Mouse (Mus musculus) adrenal gland, adult (tissue): Measurements from ENCODE around the gene Scn4a.
A peak's percentile ranks its signal among the peaks of the same experiment; 100 is the strongest.
"Not testable (repeated sequence)": the region's sequence is repeated elsewhere in the genome, so short reads cannot be mapped to it uniquely, and the experiment has no call there.

Source experiments
- DNase-seq, 2 experiments: peaks; one replicate each; pipeline ENCODE4 v3.0.0; 2022 to 2023; ENCODE audit warnings: low spot score in 1 of 2; ENCODE audit not compliant: inconsistent age in 2 of 2

The Scn4a gene

GRCm38 (mm10) chr11:106359350-106359749 lies 6.3 kb upstream of the Scn4a start:
- no peak for DNase-seq

- DNase-seq, result peak; percentile 42 to 78
Measured at GRCm38 (mm10) chr11:106355382-106356128, 2.5 kb upstream of the Scn4a start.

GRCm38 (mm10) chr11:106354181-106354580 lies 1.1 kb upstream of the Scn4a start:
- DNase-seq, result no peak

GRCm38 (mm10) chr11:106351941-106352340 lies 1.1 kb downstream of the Scn4a start:
- no peak for DNase-seq

GRCm38 (mm10) chr11:106351253-106351652 lies 1.8 kb downstream of the Scn4a start:
- DNase-seq, result no peak

GRCm38 (mm10) chr11:106350853-106351252 lies 2.2 kb downstream of the Scn4a start:
- no peak for DNase-seq

DNA sequence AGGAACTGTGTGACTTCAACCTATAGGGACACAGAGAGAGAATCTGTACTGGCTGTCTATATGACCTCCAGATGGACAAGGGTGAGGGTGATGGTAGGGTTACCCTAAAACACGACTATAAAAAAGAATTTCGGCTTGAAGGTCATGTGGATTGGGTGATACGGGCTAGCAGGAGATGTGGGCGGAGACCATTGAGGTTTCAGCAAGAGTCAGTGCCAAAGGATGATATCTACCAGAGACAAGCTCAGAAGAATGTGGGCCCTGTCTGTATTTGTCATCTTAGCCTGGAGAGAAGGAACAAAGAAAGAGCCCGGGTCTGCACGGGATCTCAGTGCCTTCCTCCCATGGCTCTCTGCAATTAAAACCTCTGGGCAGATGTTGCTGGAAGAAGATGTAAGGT lies 3.3 kb downstream of the Scn4a start:
- no peak for DNase-seq

DNA sequence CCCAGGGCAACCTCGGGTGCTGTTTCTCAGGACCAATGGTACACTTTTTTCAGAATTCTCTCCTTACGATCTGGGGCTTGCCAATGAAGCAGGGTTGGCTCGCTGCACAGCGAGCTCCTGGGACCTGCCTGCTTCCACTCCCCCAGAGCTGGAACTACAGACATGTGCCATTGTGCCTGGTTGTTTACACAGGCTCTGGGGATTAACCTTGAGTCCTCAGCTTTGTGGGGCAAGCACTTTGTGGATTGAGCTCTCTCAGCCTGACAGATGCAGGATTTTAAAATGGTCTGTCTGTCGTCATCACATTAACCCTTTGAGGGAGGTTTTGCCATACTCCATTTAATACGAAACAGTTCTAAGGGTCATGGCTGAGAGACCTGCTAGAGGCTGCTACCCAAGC lies 8.2 kb downstream of the Scn4a start:
- no peak for DNase-seq

- DNase-seq, result peak; percentile 28 to 54
Measured at GRCm38 (mm10) chr11:106340990-106341520, 12.0 kb downstream of the Scn4a start.

DNA sequence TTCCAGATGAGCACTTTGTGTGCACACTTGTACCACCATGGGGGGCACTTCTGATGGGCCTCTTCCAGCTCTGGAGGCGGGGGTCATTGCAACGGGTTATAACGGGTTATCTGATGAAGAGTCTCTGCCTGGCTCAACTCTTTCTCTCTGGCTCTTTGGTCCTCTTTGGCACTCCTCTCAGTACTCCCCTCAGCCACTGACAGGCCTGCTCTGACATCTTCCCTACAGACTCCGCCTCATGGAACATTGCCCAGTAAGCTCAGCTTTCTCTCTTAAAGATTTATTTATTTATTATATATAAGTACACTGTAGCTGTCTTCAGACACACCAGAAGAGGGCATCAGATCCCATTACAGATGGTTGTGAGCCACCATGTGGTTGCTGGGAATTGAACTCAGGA lies 13.8 kb downstream of the Scn4a start:
- DNase-seq, result not testable (repeated sequence)

DNA sequence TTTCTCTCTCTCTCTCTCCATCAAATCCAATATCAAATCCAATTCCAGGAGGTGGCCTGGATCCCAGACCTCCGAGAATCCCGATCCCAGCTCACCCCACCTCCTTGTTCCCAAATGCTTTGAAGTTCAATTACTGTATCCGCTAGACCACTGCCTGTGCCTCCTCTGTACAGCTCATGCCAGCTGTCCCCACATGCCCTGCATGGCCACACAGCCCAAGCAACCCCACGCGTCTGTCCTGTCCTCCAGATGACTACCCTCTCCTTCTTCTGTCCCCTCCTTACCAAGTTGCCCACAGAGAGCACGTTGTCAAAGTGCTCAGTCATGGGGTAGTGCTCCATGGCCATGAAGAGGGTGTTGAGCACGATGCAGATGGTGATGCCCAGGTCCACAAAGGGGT lies 14.2 kb downstream of the Scn4a start:
- DNase-seq, result no peak

GRCm38 (mm10) chr11:106338029-106338428 lies 15.1 kb downstream of the Scn4a start:
- DNase-seq, result no peak

- DNase-seq, result no peak
Measured at GRCm38 (mm10) chr11:106334066-106334465, 19.0 kb downstream of the Scn4a start.

DNA sequence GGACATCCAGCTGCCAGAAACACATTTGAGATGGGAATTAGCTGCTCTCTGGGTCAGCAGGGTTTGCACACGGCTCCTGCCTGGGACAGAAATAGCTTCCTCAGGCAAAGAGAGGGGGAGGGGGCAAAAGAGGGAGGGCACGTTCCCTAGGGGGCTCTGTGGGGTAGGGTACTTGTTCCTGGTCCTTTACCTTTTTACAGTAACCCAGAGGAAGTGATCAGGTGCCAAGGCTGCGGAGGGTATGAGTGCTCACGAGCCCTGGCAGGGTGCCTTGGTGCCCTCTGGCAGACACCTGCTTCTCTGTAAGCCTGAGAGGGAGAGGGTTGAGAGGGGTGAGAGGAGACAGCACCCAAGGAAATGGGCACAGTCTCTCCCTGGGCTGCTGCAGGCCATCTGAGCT lies 20.6 kb downstream of the Scn4a start:
- no peak for DNase-seq

GRCm38 (mm10) chr11:106329682-106330081 lies 23.4 kb downstream of the Scn4a start:
- DNase-seq, result peak; percentile 24 to 76

- DNase-seq, result no peak
Measured at GRCm38 (mm10) chr11:106329128-106329527, 24.0 kb downstream of the Scn4a start.

GRCm38 (mm10) chr11:106328521-106328920 lies 24.6 kb downstream of the Scn4a start:
- no peak for DNase-seq

DNA sequence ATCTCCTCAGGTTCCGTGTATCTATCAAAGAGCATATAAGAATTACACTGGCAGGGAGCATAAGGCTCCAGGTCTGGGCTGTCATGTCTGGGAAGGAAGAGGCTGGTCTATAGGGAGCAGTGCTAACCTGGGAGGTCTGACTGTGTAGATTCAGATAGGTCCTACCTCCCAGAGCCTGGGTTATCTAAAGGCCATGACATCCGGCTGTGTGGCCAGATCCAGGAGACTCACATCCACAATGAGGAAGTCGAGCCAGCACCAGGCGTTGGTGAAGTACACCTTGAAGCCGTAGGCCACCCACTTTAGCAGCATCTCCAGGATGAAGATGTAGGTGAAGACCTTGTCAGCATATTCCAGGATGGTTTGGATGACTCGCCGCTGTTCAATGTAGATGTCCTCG lies 26.6 kb downstream of the Scn4a start:
- DNase-seq, result no peak

- peak; percentile 42 to 82 for DNase-seq
Measured at GRCm38 (mm10) chr11:106325566-106326206, 27.4 kb downstream of the Scn4a start.

DNA sequence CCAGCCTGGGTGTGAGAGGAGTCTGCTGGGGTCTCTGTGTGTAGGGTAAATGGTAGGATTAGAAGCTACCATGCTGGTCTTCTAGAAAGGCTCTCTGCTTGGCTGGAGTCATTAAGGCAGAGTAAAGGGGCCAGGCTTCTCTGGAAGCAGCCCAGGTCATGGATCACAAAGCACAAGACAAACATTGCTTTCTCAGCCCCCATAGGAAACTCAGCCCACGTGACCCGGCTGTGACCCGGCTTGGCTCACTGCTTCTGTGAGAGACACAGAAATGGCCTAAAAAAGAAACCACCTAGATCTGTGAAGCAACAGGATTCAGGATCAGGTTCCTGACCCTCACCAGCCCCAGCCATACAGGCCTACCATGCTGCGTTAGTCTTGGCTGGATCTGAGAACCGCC lies 28.2 kb downstream of the Scn4a start:
- DNase-seq, result no peak

- DNase-seq, result peak in 1 of 2 experiments; percentile 36
Measured at GRCm38 (mm10) chr11:106318406-106319366, 34.4 kb downstream of the Scn4a start.
